Mouse (Mus musculus) heart, adult 10 weeks (tissue): ENCODE measurements around the gene Gm17535. TPM values are rescaled to one million over a fixed set of nuclear protein-coding genes. Genes with fewer than 3 reads are reported as not detected.

ENCODE experiments used
- polyA plus RNA-seq: library from polyadenylated mRNA; stranded (reverse); fragments of 350-450 nt; fragmentation: Illumina TruSeq; extraction: RNeasy Lipid Tissue Mini Kit (QIAGEN cat#74804); gene quantifications from one replicate; pipeline ENCODE4 v1.2.3, GENCODE M21; 2014; ENCODE audit warnings: low read depth, low replicate concordance

Gm17535 gene
- not detected for polyA plus RNA-seq

DNA sequence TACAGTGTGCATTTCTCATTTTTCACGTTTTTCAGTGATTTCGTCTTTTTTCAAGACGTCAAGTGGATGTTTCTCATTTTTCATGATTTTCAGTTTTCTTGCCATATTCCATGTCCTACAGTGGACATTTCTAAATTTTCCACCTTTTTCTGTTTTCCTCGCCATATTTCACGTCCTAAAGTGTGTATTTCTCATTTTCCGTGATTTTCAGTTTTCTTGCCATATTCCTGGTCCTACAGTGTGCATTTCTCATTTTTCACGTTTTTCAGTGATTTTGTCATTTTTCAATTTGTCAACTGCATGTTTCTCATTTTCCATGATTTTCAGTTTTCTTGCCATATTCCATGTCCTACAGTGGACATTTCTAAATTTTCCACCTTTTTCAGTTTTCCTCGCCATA is at the start of gene Gm17535:
Gene Gm17535 (plus strand): TSS at position 301 of the 400 bp plus-strand sequence.

DNA sequence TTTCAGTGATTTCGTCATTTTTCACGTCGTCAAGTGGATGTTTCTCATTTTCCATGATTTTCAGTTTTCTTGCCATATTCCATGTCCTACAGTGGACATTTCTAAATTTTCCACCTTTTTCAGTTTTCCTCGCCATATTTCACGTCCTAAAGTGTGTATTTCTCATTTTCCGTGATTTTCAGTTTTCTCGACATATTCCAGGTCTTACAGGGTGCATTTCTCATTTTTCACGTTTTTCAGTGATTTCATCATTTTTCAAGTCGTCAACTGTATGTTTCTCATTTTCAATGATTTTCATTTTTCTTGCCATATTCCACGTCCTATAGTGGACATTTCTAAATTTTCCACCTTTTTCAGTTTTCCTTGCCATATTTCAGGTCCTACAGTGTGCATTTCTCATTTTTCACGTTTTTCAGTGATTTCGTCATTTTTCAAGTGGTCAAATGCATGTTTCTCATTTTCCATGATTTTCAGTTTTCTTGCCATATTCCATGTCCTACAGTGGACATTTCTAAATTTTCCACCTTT is 33.9 kb upstream of the Gm17535 start, which contains the start of gene Gm10722:
Gene Gm10722 (plus strand): TSS at position 478 of the 528 bp plus-strand sequence.

DNA sequence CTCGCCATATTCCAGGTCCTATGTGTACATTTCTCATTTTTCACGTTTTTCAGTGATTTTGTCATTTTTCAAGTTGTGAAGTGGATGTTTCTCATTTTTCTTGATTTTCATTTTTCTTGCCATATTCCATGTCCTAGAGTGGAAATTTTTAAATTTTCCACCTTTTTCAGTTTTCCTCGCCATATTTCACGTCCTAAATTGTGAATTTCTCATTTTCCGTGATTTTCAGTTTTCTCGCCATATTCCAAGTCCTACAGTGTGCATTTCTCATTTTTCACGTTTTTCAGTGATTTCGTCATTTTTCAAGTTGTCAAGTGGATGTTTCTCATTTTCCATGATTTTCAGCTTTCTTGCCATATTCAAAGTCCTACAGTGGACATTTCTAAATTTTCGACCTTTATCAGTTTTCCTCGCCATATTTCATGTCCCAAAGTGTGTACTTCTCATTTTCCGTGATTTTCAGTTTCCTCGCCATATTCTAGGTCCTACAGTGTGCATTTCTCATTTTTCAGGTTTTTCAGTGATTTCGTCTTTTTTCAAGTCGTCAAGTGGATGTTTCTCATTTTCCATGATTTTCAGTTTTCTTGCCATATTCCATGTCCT is 31.5 kb upstream of the Gm17535 start, which contains the start of gene Gm11168:
Gene Gm11168 (plus strand): TSS at position 553 of the 603 bp plus-strand sequence.

DNA sequence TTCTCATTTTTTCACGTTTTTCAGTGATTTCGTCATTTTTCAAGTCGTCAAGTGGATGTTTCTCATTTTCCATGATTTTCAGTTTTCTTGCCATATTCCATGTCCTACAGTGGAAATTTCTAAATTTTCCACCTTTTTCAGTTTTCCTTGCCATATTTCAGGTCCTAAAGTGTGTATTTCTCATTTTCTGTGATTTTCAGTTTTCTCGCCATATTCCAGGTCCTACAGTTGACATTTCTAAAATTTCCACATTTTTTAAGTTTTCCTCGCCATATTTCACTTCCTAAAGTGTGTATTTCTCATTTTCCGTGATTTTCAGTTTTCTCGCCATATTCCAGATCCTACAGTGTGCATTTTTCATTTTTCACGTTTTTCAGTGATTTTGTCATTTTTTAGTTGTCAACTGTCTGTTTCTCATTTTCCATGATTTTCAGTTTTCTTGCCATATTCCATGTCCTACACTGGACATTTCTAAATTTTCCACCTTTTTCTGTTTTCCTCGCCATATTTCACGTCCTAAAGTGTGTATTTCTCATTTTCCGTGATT is 21.6 kb upstream of the Gm17535 start, which contains the start of gene Gm10721:
Gene Gm10721 (plus strand): TSS at position 408 of the 547 bp plus-strand sequence.

DNA sequence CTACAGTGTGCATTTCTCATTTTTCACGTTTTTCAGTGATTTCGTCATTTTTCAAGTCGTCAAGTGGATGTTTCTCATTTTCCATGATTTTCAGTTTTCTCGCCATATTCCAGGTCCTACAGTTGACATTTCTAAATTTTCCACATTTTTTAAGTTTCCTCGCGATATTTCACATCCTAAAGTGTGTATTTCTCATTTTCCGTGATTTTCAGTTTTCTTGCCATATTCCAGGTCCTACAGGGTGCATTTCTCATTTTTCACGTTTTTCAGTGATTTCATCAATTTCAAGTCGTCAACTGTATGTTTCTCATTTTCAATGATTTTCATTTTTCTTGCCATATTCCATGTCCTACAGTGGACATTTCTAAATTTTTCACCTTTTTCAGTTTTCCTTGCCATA is 19.0 kb upstream of the Gm17535 start, which contains the start of gene Gm10720:
Gene Gm10720 (plus strand): TSS at position 301 of the 400 bp plus-strand sequence.

DNA sequence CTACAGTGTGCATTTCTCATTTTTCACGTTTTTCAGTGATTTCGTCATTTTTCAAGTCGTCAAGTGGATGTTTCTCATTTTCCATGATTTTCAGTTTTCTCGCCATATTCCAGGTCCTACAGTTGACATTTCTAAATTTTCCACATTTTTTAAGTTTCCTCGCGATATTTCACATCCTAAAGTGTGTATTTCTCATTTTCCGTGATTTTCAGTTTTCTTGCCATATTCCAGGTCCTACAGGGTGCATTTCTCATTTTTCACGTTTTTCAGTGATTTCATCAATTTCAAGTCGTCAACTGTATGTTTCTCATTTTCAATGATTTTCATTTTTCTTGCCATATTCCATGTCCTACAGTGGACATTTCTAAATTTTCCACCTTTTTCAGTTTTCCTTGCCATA is 17.3 kb upstream of the Gm17535 start, which contains the start of gene Gm10719:
Gene Gm10719 (plus strand): TSS at position 301 of the 400 bp plus-strand sequence.

DNA sequence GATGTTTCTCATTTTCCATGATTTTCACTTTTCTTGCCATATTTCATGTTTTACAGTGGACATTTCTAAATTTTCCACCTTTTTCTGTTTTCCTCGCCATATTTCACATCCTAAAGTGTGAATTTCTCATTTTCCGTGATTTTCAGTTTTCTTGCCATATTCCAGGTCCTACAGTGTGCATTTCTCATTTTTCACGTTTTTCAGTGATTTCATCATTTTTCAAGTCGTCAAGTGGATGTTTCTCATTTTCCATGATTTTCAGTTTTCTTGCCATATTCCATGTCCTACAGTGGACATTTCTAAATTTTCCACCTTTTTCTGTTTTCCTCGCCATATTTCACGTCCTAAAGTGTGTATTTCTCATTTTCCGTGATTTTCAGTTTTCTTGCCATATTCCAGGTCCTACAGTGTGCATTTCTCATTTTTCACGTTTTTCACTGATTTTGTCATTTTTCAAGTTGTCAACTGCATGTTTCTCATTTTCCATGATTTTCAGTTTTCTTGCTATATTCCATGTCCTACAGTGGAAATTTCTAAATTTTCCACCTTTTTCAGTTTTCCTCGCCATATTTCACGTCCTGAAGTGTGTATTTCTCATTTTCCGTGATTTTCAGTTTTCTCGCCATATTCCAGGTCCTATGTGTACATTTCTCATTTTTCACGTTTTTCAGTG is 11.0 kb upstream of the Gm17535 start, which contains the start of gene Gm10718:
Gene Gm10718 (plus strand): TSS at position 236 of the 673 bp plus-strand sequence.

DNA sequence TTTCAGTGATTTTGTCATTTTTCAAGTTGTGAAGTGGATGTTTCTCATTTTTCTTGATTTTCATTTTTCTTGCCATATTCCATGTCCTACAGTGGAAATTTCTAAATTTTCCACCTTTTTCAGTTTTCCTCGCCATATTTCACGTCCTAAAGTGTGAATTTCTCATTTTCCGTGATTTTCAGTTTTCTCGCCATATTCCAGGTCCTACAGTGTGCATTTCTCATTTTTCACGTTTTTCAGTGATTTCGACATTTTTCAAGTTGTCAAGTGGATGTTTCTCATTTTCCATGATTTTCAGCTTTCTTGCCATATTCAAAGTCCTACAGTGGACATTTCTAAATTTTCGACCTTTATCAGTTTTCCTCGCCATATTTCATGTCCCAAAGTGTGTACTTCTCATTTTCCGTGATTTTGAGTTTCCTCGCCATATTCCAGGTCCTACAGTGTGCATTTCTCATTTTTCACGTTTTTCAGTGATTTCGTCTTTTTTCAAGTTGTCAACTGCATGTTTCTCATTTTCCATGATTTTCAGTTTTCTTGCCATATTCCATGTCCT is 9.4 kb upstream of the Gm17535 start, which contains the start of gene Gm10717:
Gene Gm10717 (plus strand): TSS at position 506 of the 556 bp plus-strand sequence.

DNA sequence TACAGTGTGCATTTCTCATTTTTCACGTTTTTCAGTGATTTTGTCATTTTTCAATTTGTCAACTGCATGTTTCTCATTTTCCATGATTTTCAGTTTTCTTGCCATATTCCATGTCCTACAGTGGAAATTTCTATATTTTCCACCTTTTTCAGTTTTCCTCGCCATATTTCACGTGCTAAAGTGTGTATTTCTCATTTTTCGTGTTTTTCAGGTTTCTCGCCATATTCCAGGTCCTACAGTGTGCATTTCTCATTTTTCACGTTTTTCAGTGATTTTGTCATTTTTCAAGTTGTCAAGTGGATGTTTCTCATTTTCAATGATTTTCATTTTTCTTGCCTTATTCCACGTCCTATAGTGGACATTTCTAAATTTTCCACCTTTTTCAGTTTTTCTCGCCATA is 2.2 kb downstream of the Gm17535 start, which contains the start of gene Gm10715:
Gene Gm10715 (plus strand): TSS at position 301 of the 400 bp plus-strand sequence.

Other genes with a start within 250 kb of the Gm17535 start
- not detected for gene Gm10722, start 33.7 kb upstream of the Gm17535 start, polyA plus RNA-seq
- gene Gm11168, start 31.3 kb upstream of the Gm17535 start, polyA plus RNA-seq, result not detected
- not detected for gene Gm10721, start 21.5 kb upstream of the Gm17535 start, polyA plus RNA-seq
- not detected for gene Gm10720, start 18.9 kb upstream of the Gm17535 start, polyA plus RNA-seq
- gene Gm10719, start 17.2 kb upstream of the Gm17535 start, polyA plus RNA-seq, result not detected
- not detected for gene Gm10718, start 11.1 kb upstream of the Gm17535 start, polyA plus RNA-seq
- gene Gm10717, start 9.2 kb upstream of the Gm17535 start, polyA plus RNA-seq, result not detected
- not detected for gene Gm10715, start 2.3 kb downstream of the Gm17535 start, polyA plus RNA-seq